Mouse (Mus musculus) intestine, embryonic 15.5 days (tissue): ENCODE measurements at regions not wholly inside any gene's neighbourhood (a gene's known extent, or its start where the extent isn't known, plus 50 kb on each side); places are given as distances from the start of the nearest gene placed in this dataset.

Experiments used
- ATAC-seq: fragments of 200-750 bp; cut with Nextera tagmentation; 2 replicates; pipeline ENCODE4 v1.8.0; 2017; ENCODE audit warnings: moderate TSS enrichment, moderate library complexity
- H3K27ac ChIP-seq: fragments of 300-500 bp; sonication (generic); 2 replicates; pipeline ENCODE4 v1.5.1; 2015; ENCODE audit warnings: mild to moderate bottlenecking, inconsistent platforms
- H3K27me3 ChIP-seq: fragments of 300-500 bp; sonication (generic); replicated peaks from 2 replicates; pipeline ENCODE4 v1.6.1; 2015; ENCODE audit warnings: inconsistent platforms
- H3K36me3 ChIP-seq: fragments of 300-500 bp; sonication (generic); 2 replicates; pipeline ENCODE4 v1.6.1; 2015; ENCODE audit warnings: inconsistent platforms
- H3K4me1 ChIP-seq: fragments of 300-500 bp; sonication (generic); replicated peaks from 2 replicates; pipeline ENCODE4 v1.6.1; 2015; ENCODE audit warnings: inconsistent platforms
- H3K4me2 ChIP-seq: fragments of 300-500 bp; sonication (generic); replicated peaks from 2 replicates; pipeline ENCODE4 v1.6.1; 2015; ENCODE audit warnings: mild to moderate bottlenecking, inconsistent platforms
- H3K4me3 ChIP-seq: fragments of 300-500 bp; sonication (generic); replicated peaks from 2 replicates; pipeline ENCODE4 v1.5.1; 2015; ENCODE audit warnings: inconsistent platforms
- H3K9ac ChIP-seq: fragments of 300-500 bp; sonication (generic); 2 replicates; pipeline ENCODE4 v1.6.1; 2015; ENCODE audit warnings: inconsistent platforms
- H3K9me3 ChIP-seq: fragments of 300-500 bp; sonication (generic); 2 replicates; pipeline ENCODE4 v1.6.1; 2016; ENCODE audit warnings: inconsistent platforms
- WGBS: fragments of 180-500 bp; shearing (Covaris S2); methylation state at CpG from one replicate; pipeline ENCODE4 v1.1.7; 2015; 5-methylcytosine and 5-hydroxymethylcytosine counted together

- H3K4me1 ChIP-seq, result peaks cover 6% of the 10 kb centered on the region; the same call in 1 of the 2 replicates
- no peak overlapping the region for H3K9ac ChIP-seq
- no peaks in the 10 kb centered on the region for H3K36me3 ChIP-seq
- no peak overlapping the region for H3K4me3 ChIP-seq
- no peak overlapping the region for H3K4me2 ChIP-seq
- ATAC-seq, result no peak
- no peaks in the 10 kb centered on the region for H3K9me3 ChIP-seq
- H3K27me3 ChIP-seq, result no peaks in the 10 kb centered on the region
- H3K27ac ChIP-seq, result no peak overlapping the region
- WGBS, result 78% methylated on average over 6 of the region's 6 CpGs
Observed at GRCm38 (mm10) chr6:100517662-100518061, 153.3 kb downstream of the Shq1 start.

GRCm38 (mm10) chr6:100512676-100513075 lies 158.3 kb downstream of the Shq1 start:
- Histone ChIP-seq H3K4me2 (no peak overlapping the region), H3K36me3 (no peaks in the 10 kb centered on the region), H3K4me1 (no peaks in the 10 kb centered on the region), H3K27me3 (no peaks in the 10 kb centered on the region), H3K9ac (no peak overlapping the region), H3K9me3 (no peaks in the 10 kb centered on the region), H3K4me3 (no peak overlapping the region), H3K27ac (no peak overlapping the region)
- ATAC-seq, result no peak
- 55% methylated on average over 4 of the region's 4 CpGs for WGBS

GRCm38 (mm10) chr6:100510676-100511075 lies 160.3 kb downstream of the Shq1 start:
- ATAC-seq, result no peak
- Histone ChIP-seq H3K4me1 (no peaks in the 10 kb centered on the region), H3K4me2 (no peak overlapping the region), H3K36me3 (no peaks in the 10 kb centered on the region), H3K4me3 (no peak overlapping the region), H3K27ac (no peak overlapping the region), H3K9ac (no peak overlapping the region), H3K27me3 (no peaks in the 10 kb centered on the region), H3K9me3 (no peaks in the 10 kb centered on the region)
- WGBS, result 83% methylated on average over 4 of the region's 4 CpGs

- Histone ChIP-seq H3K9me3 (no peaks in the 10 kb centered on the region), H3K4me3 (no peak overlapping the region), H3K9ac (no peak overlapping the region), H3K4me1 (0 out of 2 replicates have a peak, but pooled peaks cover 7% of the 10 kb centered on the region), H3K36me3 (no peaks in the 10 kb centered on the region), H3K27me3 (no peaks in the 10 kb centered on the region), H3K4me2 (no peak overlapping the region), H3K27ac (no peak overlapping the region)
- ATAC-seq, result no peak
- WGBS, result 75% methylated on average over 15 of the region's 15 CpGs
Observed at GRCm38 (mm10) chr6:100505506-100506247, 165.3 kb downstream of the Shq1 start.

- Histone ChIP-seq H3K4me1 (0 out of 2 replicates have a peak, but pooled peaks cover 7% of the 10 kb centered on the region), H3K27me3 (no peaks in the 10 kb centered on the region), H3K9me3 (no peaks in the 10 kb centered on the region), H3K4me3 (no peak overlapping the region), H3K9ac (no peak overlapping the region), H3K4me2 (no peak overlapping the region), H3K27ac (no peak overlapping the region), H3K36me3 (no peaks in the 10 kb centered on the region)
- 0 out of 2 replicates have a peak, but pooled peaks have one; percentile 31 for ATAC-seq
- 59% methylated on average over 14 of the region's 14 CpGs for WGBS
Observed at GRCm38 (mm10) chr6:100502961-100503782, 167.8 kb downstream of the Shq1 start.

GRCm38 (mm10) chr6:100502139-100502538 lies 168.8 kb downstream of the Shq1 start:
- Histone ChIP-seq H3K27ac (no peak overlapping the region), H3K4me3 (no peak overlapping the region), H3K9me3 (no peaks in the 10 kb centered on the region), H3K4me2 (no peak overlapping the region), H3K9ac (no peak overlapping the region), H3K36me3 (no peaks in the 10 kb centered on the region), H3K4me1 (0 out of 2 replicates have a peak, but pooled peaks cover 7% of the 10 kb centered on the region), H3K27me3 (no peaks in the 10 kb centered on the region)
- WGBS, result 65% methylated on average over 6 of the region's 6 CpGs
- ATAC-seq, result no peak

GRCm38 (mm10) chr6:100500741-100501140 lies 170.2 kb downstream of the Shq1 start:
- no peak overlapping the region for H3K4me2 ChIP-seq
- no peak overlapping the region for H3K27ac ChIP-seq
- no peaks in the 10 kb centered on the region for H3K27me3 ChIP-seq
- no peaks in the 10 kb centered on the region for H3K36me3 ChIP-seq
- H3K4me3 ChIP-seq, result no peak overlapping the region
- H3K9me3 ChIP-seq, result no peaks in the 10 kb centered on the region
- no peak overlapping the region for H3K9ac ChIP-seq
- 70% methylated on average over 2 of the region's 2 CpGs for WGBS
- H3K4me1 ChIP-seq, result 0 out of 2 replicates have a peak, but pooled peaks cover 7% of the 10 kb centered on the region
- no peak for ATAC-seq

GRCm38 (mm10) chr6:100500060-100500459 lies 170.9 kb downstream of the Shq1 start:
- no peak overlapping the region for H3K27ac ChIP-seq
- H3K4me3 ChIP-seq, result no peak overlapping the region
- H3K9ac ChIP-seq, result no peak overlapping the region
- 71% methylated on average over 8 of the region's 8 CpGs for WGBS
- H3K4me1 ChIP-seq, result 0 out of 2 replicates have a peak, but pooled peaks cover 7% of the 10 kb centered on the region
- no peaks in the 10 kb centered on the region for H3K9me3 ChIP-seq
- H3K36me3 ChIP-seq, result no peaks in the 10 kb centered on the region
- no peaks in the 10 kb centered on the region for H3K27me3 ChIP-seq
- no peak overlapping the region for H3K4me2 ChIP-seq
- ATAC-seq, result no peak

GRCm38 (mm10) chr6:100498861-100499271 lies 172.1 kb downstream of the Shq1 start:
- no peaks in the 10 kb centered on the region for H3K9me3 ChIP-seq
- H3K36me3 ChIP-seq, result no peaks in the 10 kb centered on the region
- no peak overlapping the region for H3K4me2 ChIP-seq
- no peak overlapping the region for H3K27ac ChIP-seq
- WGBS, result 45% methylated on average over 4 of the region's 4 CpGs
- H3K9ac ChIP-seq, result no peak overlapping the region
- no peak for ATAC-seq
- 0 out of 2 replicates have a peak, but pooled peaks cover 7% of the 10 kb centered on the region for H3K4me1 ChIP-seq
- no peak overlapping the region for H3K4me3 ChIP-seq
- H3K27me3 ChIP-seq, result no peaks in the 10 kb centered on the region

- Histone ChIP-seq H3K27me3 (no peaks in the 10 kb centered on the region), H3K4me1 (0 out of 2 replicates have a peak, but pooled peaks cover 3% of the 10 kb centered on the region), H3K36me3 (no peaks in the 10 kb centered on the region), H3K9me3 (no peaks in the 10 kb centered on the region), H3K27ac (no peak overlapping the region), H3K4me3 (no peak overlapping the region), H3K9ac (no peak overlapping the region), H3K4me2 (no peak overlapping the region)
- no peak for ATAC-seq
- 76% methylated on average over 2 of the region's 2 CpGs for WGBS
Observed at GRCm38 (mm10) chr6:100498126-100498525, 172.8 kb downstream of the Shq1 start.

- H3K9ac ChIP-seq, result no peak overlapping the region
- no peak overlapping the region for H3K27ac ChIP-seq
- no peak overlapping the region for H3K4me3 ChIP-seq
- no peaks in the 10 kb centered on the region for H3K4me1 ChIP-seq
- no peaks in the 10 kb centered on the region for H3K36me3 ChIP-seq
- no peak for ATAC-seq
- no peaks in the 10 kb centered on the region for H3K27me3 ChIP-seq
- no peaks in the 10 kb centered on the region for H3K9me3 ChIP-seq
- H3K4me2 ChIP-seq, result no peak overlapping the region
Observed at GRCm38 (mm10) chr6:100496135-100496534, 174.8 kb downstream of the Shq1 start.

GRCm38 (mm10) chr6:100495131-100495530 lies 175.8 kb downstream of the Shq1 start:
- Histone ChIP-seq H3K36me3 (no peaks in the 10 kb centered on the region), H3K9me3 (no peaks in the 10 kb centered on the region), H3K27ac (no peak overlapping the region), H3K4me2 (no peak overlapping the region), H3K27me3 (no peaks in the 10 kb centered on the region), H3K4me1 (no peaks in the 10 kb centered on the region), H3K4me3 (no peak overlapping the region), H3K9ac (no peak overlapping the region)
- WGBS, result 67% methylated on average over 12 of the region's 12 CpGs
- no peak for ATAC-seq
